Mouse (Mus musculus): ENCODE measurements around the gene Hspa13. TPM values are rescaled to one million over a fixed set of nuclear protein-coding genes. Genes with fewer than 3 reads are reported as not detected.

Hspa13 gene
- polyA plus RNA-seq (2014; fragmentation: Illumina TruSeq; extraction: RNeasy Lipid Tissue Mini Kit (QIAGEN cat#74804); ENCODE audit: insufficient read depth, low read depth, low replicate concordance), result 13.2 TPM

GRCm38 (mm10) chr16:75766388-75767249 lies at the start of gene Hspa13:
Hspa13 (minus strand) TSS chr16:75767104.

Other genes starting within 250 kb of the Hspa13 start
- not detected for gene Lipi, start 181.0 kb downstream of the Hspa13 start, polyA plus RNA-seq (2014; fragmentation: Illumina TruSeq; extraction: RNeasy Lipid Tissue Mini Kit (QIAGEN cat#74804); ENCODE audit: insufficient read depth, low read depth, low replicate concordance)
- 0.13 TPM for gene Rbm11, start 174.3 kb downstream of the Hspa13 start, polyA plus RNA-seq (2014; fragmentation: Illumina TruSeq; extraction: RNeasy Lipid Tissue Mini Kit (QIAGEN cat#74804); ENCODE audit: insufficient read depth, low read depth, low replicate concordance)